ENCODE assay signal across 16 mouse cellular contexts in genomic region chr1:179975645-179976275, GRCm38 (mm10). TPM values are rescaled to one million over a fixed set of nuclear protein-coding genes. Genes with fewer than 3 reads are reported as not detected.
A peak's percentile ranks its signal among the peaks of the same experiment; 100 is the strongest.
DNase-seq lines count a peak whose midpoint lies in the region; ATAC-seq and TF ChIP-seq lines count a peak whose summit lies in the region.
"Had no signal": no experiment of that assay in that cellular context is flagged by ENCODE, and none has a peak within 500 bp of the region (broad histone marks: within the 10 kb centered on the region; RNA-seq: fewer than 3 reads in every experiment).

No protein-coding gene starts in this region.

- WGBS in hindbrain, postnatal 0 days: 68% methylated on average over 5 of the region's 5 CpGs
- WGBS in hindbrain, embryonic 10.5 days: 84% methylated on average over 5 of the region's 5 CpGs
- WGBS in intestine, embryonic 16.5 days: 56% methylated on average over 5 of the region's 5 CpGs

- no peak overlapping the region for H3K4me2 ChIP-seq in hindbrain, postnatal 0 days (ENCODE audit: low read depth, low read length)
- no peak overlapping the region for H3K4me2 ChIP-seq in intestine, embryonic 16.5 days (ENCODE audit: low read depth, low read length)
- H3K4me2 ChIP-seq: heart, embryonic 13.5 days; midbrain, embryonic 13.5 days had no signal

- no peak for ATAC-seq in hindbrain, postnatal 0 days
- peak; percentile 70 for ATAC-seq in megakaryocyte progenitor cell, adult 5-6 weeks (replicated peaks; ENCODE audit: poor library complexity)
- no peak for ATAC-seq in intestine, embryonic 16.5 days
- ATAC-seq: midbrain, embryonic 13.5 days had no signal

- no peaks in the 10 kb centered on the region for H3K9me3 ChIP-seq in hindbrain, postnatal 0 days (ENCODE audit: low read length)
- H3K9me3 ChIP-seq in hindbrain, embryonic 10.5 days: no peaks in the 10 kb centered on the region
- H3K9me3 ChIP-seq in intestine, embryonic 16.5 days (ENCODE audit: control insufficient read depth, low read length): no peaks in the 10 kb centered on the region
- H3K9me3 ChIP-seq: forebrain, embryonic 10.5 days; heart, embryonic 13.5 days; midbrain, embryonic 13.5 days had no signal

- no peak overlapping the region for H3K9ac ChIP-seq in hindbrain, postnatal 0 days (replicated peaks; ENCODE audit: low read length)
- no peak overlapping the region for H3K9ac ChIP-seq in intestine, embryonic 16.5 days (ENCODE audit: low read depth, low read length)
- H3K9ac ChIP-seq: heart, embryonic 13.5 days; midbrain, embryonic 13.5 days had no signal

- no peak for DNase-seq in hindbrain, postnatal 0 days (ENCODE audit: low spot score)
- no peak for DNase-seq in hindbrain, embryonic 10.5 days (ENCODE audit: low spot score)
- DNase-seq in cerebellum, postnatal 25 days: peak; percentile 39 to 52
- peak; percentile 66 for DNase-seq in liver
- DNase-seq in ovary, postnatal 36 days (ENCODE audit: low spot score): no peak
- DNase-seq in layer of hippocampus, postnatal 25 days (ENCODE audit: extremely low spot score in 1 of 2, low spot score in 1 of 2): no peak
- DNase-seq: adrenal gland, adult 8-10 months; gastrocnemius, postnatal 36 days; heart, postnatal 4 days; kidney, adult 9 months; lung, postnatal 36 days had no signal

- H3K36me3 ChIP-seq in hindbrain, postnatal 0 days (ENCODE audit: insufficient read depth, low read length): no peaks in the 10 kb centered on the region
- H3K36me3 ChIP-seq in hindbrain, embryonic 10.5 days: no peaks in the 10 kb centered on the region
- no peaks in the 10 kb centered on the region for H3K36me3 ChIP-seq in intestine, embryonic 16.5 days (ENCODE audit: control insufficient read depth, insufficient read depth, low read length)
- H3K36me3 ChIP-seq: forebrain, embryonic 10.5 days; heart, embryonic 13.5 days; midbrain, embryonic 13.5 days had no signal

- TF ChIP-seq CTCF in hindbrain, postnatal 0 days (IDR thresholded peaks at IDR 0.05; ENCODE audit: low read depth): no peak

- 0 out of 2 replicates have a peak overlapping the region, but pooled peaks have one; percentile 32 for H3K27ac ChIP-seq in hindbrain, postnatal 0 days
- H3K27ac ChIP-seq in hindbrain, embryonic 10.5 days: no peak overlapping the region
- no peak overlapping the region for H3K27ac ChIP-seq in intestine, embryonic 16.5 days (ENCODE audit: low read length)
- H3K27ac ChIP-seq: forebrain, embryonic 10.5 days; heart, embryonic 13.5 days; midbrain, embryonic 13.5 days had no signal

- H3K27me3 ChIP-seq in hindbrain, postnatal 0 days (ENCODE audit: insufficient read depth, low read length): no peaks in the 10 kb centered on the region
- no peaks in the 10 kb centered on the region for H3K27me3 ChIP-seq in hindbrain, embryonic 10.5 days (ENCODE audit: insufficient read depth, poor library complexity, severe bottlenecking)
- H3K27me3 ChIP-seq in intestine, embryonic 16.5 days (replicated peaks; ENCODE audit: control insufficient read depth, insufficient read depth, low read length): no peaks in the 10 kb centered on the region
- H3K27me3 ChIP-seq: heart, embryonic 13.5 days; midbrain, embryonic 13.5 days had no signal

- peaks cover 3% of the 10 kb centered on the region; the same call in 1 of the 2 replicates for H3K4me1 ChIP-seq in hindbrain, postnatal 0 days (ENCODE audit: insufficient read depth, low read length)
- H3K4me1 ChIP-seq in hindbrain, embryonic 10.5 days (replicated peaks): peaks cover 20% of the 10 kb centered on the region
- no peaks in the 10 kb centered on the region for H3K4me1 ChIP-seq in intestine, embryonic 16.5 days (ENCODE audit: control insufficient read depth, insufficient read depth, low read length)

- H3K4me3 ChIP-seq in hindbrain, postnatal 0 days (ENCODE audit: low read length): no peak overlapping the region
- no peak overlapping the region for H3K4me3 ChIP-seq in hindbrain, embryonic 10.5 days
- no peak overlapping the region for H3K4me3 ChIP-seq in intestine, embryonic 16.5 days (ENCODE audit: low read length)
- H3K4me3 ChIP-seq: forebrain, embryonic 10.5 days; heart, embryonic 13.5 days; midbrain, embryonic 13.5 days had no signal

RNA-seq across cellular contexts. Expression of gene Cdc42bpa, which starts 15.5 kb away (rescaled TPM):
- total RNA-seq in hindbrain, postnatal 0 days (2014; rRNA removed): 84.3 and 90.9 TPM in 2 replicates
- polyA plus RNA-seq in hindbrain, postnatal 0 days (2015; fragmentation: Nextera tagmentation; extraction: Ambion mirVana): 29.1 and 36.1 TPM in 2 replicates
- 11.0 and 13.2 TPM in 2 replicates for polyA plus RNA-seq in hindbrain, embryonic 10.5 days (2016; fragmentation: Nextera tagmentation; extraction: Ambion mirVana)
- 3.2 and 8.6 TPM in 2 replicates for total RNA-seq in megakaryocyte progenitor cell, adult 5-6 weeks (2015)
- 3.8 and 7.1 TPM in 2 replicates for total RNA-seq in megakaryocyte progenitor cell, adult 5-6 weeks (2017)
- 8.2 and 8.6 TPM in 2 replicates for polyA plus RNA-seq in intestine, embryonic 16.5 days (2015; fragmentation: Nextera tagmentation; extraction: Ambion mirVana)
- 100 to 1,000 TPM; 204 to 246 TPM for total RNA-seq in layer of hippocampus, postnatal 25 days (2021)

Comparison
In these comparisons a context has a peak if more than half of its experiments do, and no peak if none do; other contexts are left out.
1. DNase-seq: peak in cerebellum, postnatal 25 days (2 of 2) and liver (single experiment); none in hindbrain, postnatal 0 days (single experiment), hindbrain, embryonic 10.5 days (single experiment), ovary, postnatal 36 days (single experiment) and layer of hippocampus, postnatal 25 days (0 of 2).